Mouse (Mus musculus) effector memory CD4-positive, alpha-beta T cell, adult 7 months (primary cell): ENCODE measurements around the gene Gm17577. TPM values are rescaled to one million over a fixed set of nuclear protein-coding genes. Genes with fewer than 3 reads are reported as not detected.

Source experiments
- polyA plus RNA-seq: library from polyadenylated mRNA; unstranded; fragments of 100-300 nt; shearing (Covaris generic); gene quantifications from one replicate; pipeline ENCODE4 v1.2.1, GENCODE M21; 2017

Gm17577 gene
- not detected for polyA plus RNA-seq

GRCm38 (mm10) chrX:123246807-123247206 is at the start of gene Gm17577:
Gm17577 (minus strand) TSS chrX:123246907.

GRCm38 (mm10) chrX:123222381-123222780 is 24.3 kb downstream of the Gm17577 start, which contains the start of gene Srsx:
Srsx (minus strand) TSS chrX:123222481.

Other genes starting within 250 kb of the Gm17577 start
- not detected for gene Gm17521, start 217.2 kb downstream of the Gm17577 start, polyA plus RNA-seq
- gene Cldn34c1, start 143.4 kb downstream of the Gm17577 start, polyA plus RNA-seq = 1.9 TPM
- not detected for gene Srsx, start 24.4 kb downstream of the Gm17577 start, polyA plus RNA-seq